Mouse (Mus musculus) ES-E14 (cell line): ENCODE measurements at regions not wholly inside any gene's neighbourhood (a gene's known extent, or its start where the extent isn't known, plus 50 kb on each side); places are given as distances from the start of the nearest gene placed in this dataset.

Experiments used
- CHD2 ChIP-seq: IDR thresholded peaks from 2 replicates; pipeline ENCODE4 v1.6.1; 2014; ENCODE audit warnings: mild to moderate bottlenecking, low read depth, low read length, inconsistent platforms
- HCFC1 ChIP-seq: IDR thresholded peaks from 2 replicates; pipeline ENCODE4 v1.6.1; 2012; ENCODE audit warnings: low read length, inconsistent platforms, borderline replicate concordance; ENCODE audit not compliant: insufficient read depth
- ZC3H11A ChIP-seq: IDR thresholded peaks from 2 replicates; pipeline ENCODE4 v1.6.1; 2012; ENCODE audit warnings: low read depth, mild to moderate bottlenecking, inconsistent platforms, low read length, borderline replicate concordance
- ZNF384 ChIP-seq: IDR thresholded peaks from 2 replicates; pipeline ENCODE4 v1.6.1; 2012; ENCODE audit warnings: low read depth, low read length, inconsistent platforms

DNA sequence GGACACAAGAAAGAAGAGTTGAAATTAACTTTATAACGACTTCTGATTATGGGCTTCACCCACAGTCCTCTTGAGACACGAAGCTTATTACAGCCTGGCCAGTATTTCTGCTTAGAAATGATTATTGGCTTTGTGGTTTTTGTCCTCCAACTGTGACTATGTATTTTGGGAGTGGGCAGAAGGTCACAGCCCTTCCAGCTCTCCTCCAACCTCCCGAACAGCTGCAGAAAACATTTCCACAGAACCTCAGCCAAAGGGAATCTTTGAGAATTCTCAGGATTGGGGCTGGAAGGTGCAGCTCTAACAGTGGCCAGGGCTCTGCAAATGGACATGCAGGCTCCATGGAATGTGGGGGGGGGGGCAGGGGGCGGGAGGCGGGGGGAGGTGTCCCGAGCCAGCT is 94.3 kb upstream of the Tmem260 start:
- TF ChIP-seq ZC3H11A (no peak), HCFC1 (no peak), ZNF384 (no peak), CHD2 (no peak)
